Mouse (Mus musculus): ENCODE measurements around the gene Nosip. TPM values are rescaled to one million over a fixed set of nuclear protein-coding genes. Genes with fewer than 3 reads are reported as not detected.

Nosip gene
- polyA plus RNA-seq, 1 experiment, result 38.0 TPM

- H3K4me3 ChIP-seq (ENCODE audit: insufficient read depth, low read length), result no peak overlapping the region
- no peak overlapping the region for H3K27ac ChIP-seq (ENCODE audit: insufficient read depth, low read length)
- peaks cover 9% of the 10 kb centered on the region; the same call in 1 of the 2 replicates for H3K4me1 ChIP-seq (ENCODE audit: control insufficient read depth, insufficient read depth, low read length)
- TF ChIP-seq CTCF (IDR thresholded peaks at IDR 0.05; ENCODE audit: borderline replicate concordance, insufficient read depth, low read length) (peak; percentile 41; the same call in 1 of the 2 replicates), POLR2A (IDR thresholded peaks at IDR 0.05; ENCODE audit: low read depth, low read length) (no peak)
These were observed 10.0 kb downstream of the Nosip start for GRCm38 (mm10) chr7:45072230-45072629.

- TF ChIP-seq POLR2A (IDR thresholded peaks at IDR 0.05; ENCODE audit: low read depth, low read length) (no peak), CTCF (IDR thresholded peaks at IDR 0.05; ENCODE audit: borderline replicate concordance, insufficient read depth, low read length) (no peak)
- Histone ChIP-seq H3K4me1 (ENCODE audit: control insufficient read depth, insufficient read depth, low read length) (peaks cover 9% of the 10 kb centered on the region; the same call in 1 of the 2 replicates), H3K4me3 (ENCODE audit: insufficient read depth, low read length) (no peak overlapping the region), H3K27ac (ENCODE audit: insufficient read depth, low read length) (no peak overlapping the region)
These were observed 11.0 kb downstream of the Nosip start for GRCm38 (mm10) chr7:45073171-45073707.

- TF ChIP-seq POLR2A (IDR thresholded peaks at IDR 0.05; ENCODE audit: low read depth, low read length) (no peak), CTCF (IDR thresholded peaks at IDR 0.05; ENCODE audit: borderline replicate concordance, insufficient read depth, low read length) (no peak)
- Histone ChIP-seq H3K4me3 (ENCODE audit: insufficient read depth, low read length) (no peak overlapping the region), H3K27ac (ENCODE audit: insufficient read depth, low read length) (no peak overlapping the region), H3K4me1 (ENCODE audit: control insufficient read depth, insufficient read depth, low read length) (peaks cover 9% of the 10 kb centered on the region; the same call in 1 of the 2 replicates)
These were observed 11.7 kb downstream of the Nosip start for GRCm38 (mm10) chr7:45073949-45074348.

GRCm38 (mm10) chr7:45075405-45075804, 13.2 kb downstream of the Nosip start:
- Histone ChIP-seq H3K27ac (ENCODE audit: insufficient read depth, low read length) (no peak overlapping the region; the same call in 1 of the 2 replicates), H3K4me1 (ENCODE audit: control insufficient read depth, insufficient read depth, low read length) (peaks cover 9% of the 10 kb centered on the region; the same call in 1 of the 2 replicates), H3K4me3 (ENCODE audit: insufficient read depth, low read length) (no peak overlapping the region)
- TF ChIP-seq CTCF (IDR thresholded peaks at IDR 0.05; ENCODE audit: borderline replicate concordance, insufficient read depth, low read length) (no peak), POLR2A (IDR thresholded peaks at IDR 0.05; ENCODE audit: low read depth, low read length) (no peak)

GRCm38 (mm10) chr7:45076501-45076900, 14.3 kb downstream of the Nosip start:
- Histone ChIP-seq H3K27ac (ENCODE audit: insufficient read depth, low read length) (no peak overlapping the region), H3K4me3 (ENCODE audit: insufficient read depth, low read length) (no peak overlapping the region), H3K4me1 (ENCODE audit: control insufficient read depth, insufficient read depth, low read length) (peaks cover 9% of the 10 kb centered on the region; the same call in 1 of the 2 replicates)
- TF ChIP-seq POLR2A (IDR thresholded peaks at IDR 0.05; ENCODE audit: low read depth, low read length), result no peak
- TF ChIP-seq CTCF (IDR thresholded peaks at IDR 0.05; ENCODE audit: borderline replicate concordance, insufficient read depth, low read length), result no peak

GRCm38 (mm10) chr7:45077322-45077721, 15.1 kb downstream of the Nosip start:
- no peak overlapping the region for H3K4me3 ChIP-seq (ENCODE audit: insufficient read depth, low read length)
- TF ChIP-seq CTCF (IDR thresholded peaks at IDR 0.05; ENCODE audit: borderline replicate concordance, insufficient read depth, low read length), result no peak
- no peak for TF ChIP-seq POLR2A (IDR thresholded peaks at IDR 0.05; ENCODE audit: low read depth, low read length)
- no peak overlapping the region for H3K27ac ChIP-seq (ENCODE audit: insufficient read depth, low read length)
- H3K4me1 ChIP-seq (ENCODE audit: control insufficient read depth, insufficient read depth, low read length), result peaks cover 9% of the 10 kb centered on the region; the same call in 1 of the 2 replicates

- peaks cover 12% of the 10 kb centered on the region; the same call in 1 of the 2 replicates for H3K4me1 ChIP-seq (ENCODE audit: control insufficient read depth, insufficient read depth, low read length)
- no peak overlapping the region for H3K4me3 ChIP-seq (ENCODE audit: insufficient read depth, low read length)
- TF ChIP-seq POLR2A (IDR thresholded peaks at IDR 0.05; ENCODE audit: low read depth, low read length) (no peak), CTCF (IDR thresholded peaks at IDR 0.05; ENCODE audit: borderline replicate concordance, insufficient read depth, low read length) (no peak)
- H3K27ac ChIP-seq (ENCODE audit: insufficient read depth, low read length), result no peak overlapping the region
These were observed 15.6 kb downstream of the Nosip start for GRCm38 (mm10) chr7:45077829-45078228.

GRCm38 (mm10) chr7:45078513-45078912, 16.3 kb downstream of the Nosip start:
- TF ChIP-seq POLR2A (IDR thresholded peaks at IDR 0.05; ENCODE audit: low read depth, low read length), result no peak
- 0 out of 2 replicates have a peak, but pooled peaks have one; percentile 52 for TF ChIP-seq CTCF (IDR thresholded peaks at IDR 0.05; ENCODE audit: borderline replicate concordance, insufficient read depth, low read length)
- no peak overlapping the region for H3K4me3 ChIP-seq (ENCODE audit: insufficient read depth, low read length)
- no peak overlapping the region for H3K27ac ChIP-seq (ENCODE audit: insufficient read depth, low read length)
- H3K4me1 ChIP-seq (ENCODE audit: control insufficient read depth, insufficient read depth, low read length), result peaks cover 13% of the 10 kb centered on the region; the same call in 1 of the 2 replicates

GRCm38 (mm10) chr7:45079856-45080255, 17.6 kb downstream of the Nosip start:
- peaks cover 13% of the 10 kb centered on the region; the same call in 1 of the 2 replicates for H3K4me1 ChIP-seq (ENCODE audit: control insufficient read depth, insufficient read depth, low read length)
- TF ChIP-seq CTCF (IDR thresholded peaks at IDR 0.05; ENCODE audit: borderline replicate concordance, insufficient read depth, low read length), result peak; percentile 83
- TF ChIP-seq POLR2A (IDR thresholded peaks at IDR 0.05; ENCODE audit: low read depth, low read length), result no peak
- no peak overlapping the region for H3K27ac ChIP-seq (ENCODE audit: insufficient read depth, low read length)
- no peak overlapping the region for H3K4me3 ChIP-seq (ENCODE audit: insufficient read depth, low read length)

- Histone ChIP-seq H3K4me3 (ENCODE audit: insufficient read depth, low read length) (no peak overlapping the region), H3K27ac (ENCODE audit: insufficient read depth, low read length) (no peak overlapping the region)
These were observed 18.8 kb downstream of the Nosip start for GRCm38 (mm10) chr7:45081016-45081415.

More at GRCm38 (mm10) chr7:45081016-45081415, 18.8 kb downstream of the Nosip start:
- H3K4me1 ChIP-seq (ENCODE audit: control insufficient read depth, insufficient read depth, low read length), result 0 out of 2 replicates have a peak, but pooled peaks cover 4% of the 10 kb centered on the region
- TF ChIP-seq CTCF (IDR thresholded peaks at IDR 0.05; ENCODE audit: borderline replicate concordance, insufficient read depth, low read length), result no peak
- TF ChIP-seq POLR2A (IDR thresholded peaks at IDR 0.05; ENCODE audit: low read depth, low read length), result no peak; the same call in 1 of the 2 replicates
